In the genomic region with DNA sequence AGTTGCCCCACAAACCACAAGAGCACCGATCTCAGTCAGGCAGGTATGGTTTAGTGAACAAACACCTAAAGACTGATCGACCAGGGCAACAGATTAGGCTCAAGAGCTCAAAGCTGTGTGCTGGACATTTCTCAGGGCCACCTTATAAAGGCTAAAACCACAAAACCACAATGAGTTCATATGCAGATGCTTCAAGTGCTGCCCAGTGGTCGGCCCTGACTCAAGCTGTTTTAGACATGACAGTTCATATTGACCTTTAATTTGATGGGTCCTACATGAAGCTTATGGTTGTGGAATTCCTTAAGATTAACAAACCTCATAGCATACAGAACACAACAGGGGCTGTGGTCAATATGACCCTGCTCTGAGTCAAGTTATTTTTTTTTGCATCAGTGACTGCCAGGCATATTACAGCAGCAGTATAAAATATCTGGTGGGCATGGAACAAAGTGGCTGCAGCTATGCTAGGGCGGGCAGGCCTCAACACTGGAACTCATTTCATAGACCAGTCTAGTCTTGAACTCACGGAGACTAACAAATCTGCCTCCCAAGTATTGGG, we compare ENCODE assay signal across 30 mouse cellular contexts.
DNase-seq lines count a peak whose midpoint lies in the region; ATAC-seq and TF ChIP-seq lines count a peak whose summit lies in the region.
"Had no signal": no experiment of that assay in that cellular context is flagged by ENCODE, and none has a peak within 500 bp of the region (broad histone marks: within the 10 kb centered on the region; RNA-seq: fewer than 3 reads in every experiment).

No protein-coding gene starts in this region.

- peak; percentile 23 for DNase-seq in midbrain, embryonic 11.5 days (ENCODE audit: low spot score, missing footprints)
- peak; percentile 27 for DNase-seq in Patski (ENCODE audit: low read depth, low spot score)
- DNase-seq in urinary bladder, postnatal 14 days (ENCODE audit: low spot score) = no peak
- no peak for DNase-seq in lung, postnatal 10 days
- DNase-seq in adrenal gland, adult (ENCODE audit: inconsistent age in 2 of 2, low spot score in 1 of 2) = no peak
- DNase-seq: adrenal gland, adult 8-10 months; adrenal gland, postnatal 25 days; B cell, adult 2 months; cerebellum, adult 11-12 months; cerebellum, adult 8-10 months; cerebellum, postnatal 10 days; cerebellum, postnatal 36 days; embryo, embryonic 11 days; gastrocnemius, postnatal 36 days; heart, postnatal 10 days; heart, postnatal 4 days had no signal

- H3K4me2 ChIP-seq in midbrain, embryonic 11.5 days = no peak overlapping the region
- H3K4me2 ChIP-seq in midbrain, embryonic 16.5 days (ENCODE audit: low read length) = no peak overlapping the region
- H3K4me2 ChIP-seq: embryonic facial prominence, embryonic 13.5 days; forebrain, embryonic 12.5 days; forebrain, embryonic 15.5 days; heart, embryonic 12.5 days; heart, embryonic 15.5 days; hindbrain, embryonic 14.5 days had no signal

- in situ Hi-C loops in Patski (cut with MboI; ENCODE audit: low pct_unique_long_range_greater_than_20kb) = no loop called here

- 88% methylated on average over 5 of the region's 5 CpGs for WGBS in midbrain, embryonic 11.5 days
- 94% methylated on average over 5 of the region's 5 CpGs for WGBS in midbrain, embryonic 16.5 days

- CTCF ChIA-PET in Patski (lab: Charles Lee) = interaction anchor here (0.8 kb wide), 1 partner anchor 10 kb away, joined by 3 read pairs; no protein-coding TSS in a partner anchor

- H3K4me3 ChIP-seq in midbrain, embryonic 11.5 days (ENCODE audit: low read depth, low read length) = no peak overlapping the region
- H3K4me3 ChIP-seq in midbrain, embryonic 16.5 days (ENCODE audit: low read depth, low read length) = no peak overlapping the region
- no peak overlapping the region for H3K4me3 ChIP-seq in C2C12 (ENCODE audit: insufficient read depth, poor library complexity, severe bottlenecking)
- H3K4me3 ChIP-seq: embryonic facial prominence, embryonic 10.5 days; embryonic facial prominence, embryonic 13.5 days; erythroblast, embryonic 14.5 days; forebrain, embryonic 12.5 days; forebrain, embryonic 15.5 days; heart, embryonic 12.5 days; heart, embryonic 15.5 days had no signal

- no peak for TF ChIP-seq CTCF in C2C12 (IDR thresholded peaks at IDR 0.05; ENCODE audit: control insufficient read depth, insufficient read depth, insufficient read length)
- TF ChIP-seq CTCF in Patski (IDR thresholded peaks at IDR 0.05) = no peak

- H3K79me2 ChIP-seq in C2C12 (ENCODE audit: control insufficient read depth, insufficient read depth) = no peaks in the 10 kb centered on the region

- POLR2A ChIA-PET in Patski (lab: Charles Lee) = no interaction called here

- no peaks in the 10 kb centered on the region for H3K9me3 ChIP-seq in midbrain, embryonic 11.5 days (ENCODE audit: control insufficient read depth, low read length)
- H3K9me3 ChIP-seq in midbrain, embryonic 16.5 days (replicated peaks; ENCODE audit: control insufficient read depth, low read length, poor library complexity, severe bottlenecking) = no peaks in the 10 kb centered on the region
- H3K9me3 ChIP-seq: embryonic facial prominence, embryonic 10.5 days; embryonic facial prominence, embryonic 13.5 days; forebrain, embryonic 12.5 days; forebrain, embryonic 15.5 days; heart, embryonic 12.5 days; heart, embryonic 15.5 days had no signal

- no peak overlapping the region for H3ac ChIP-seq in C2C12 (ENCODE audit: control insufficient read depth, insufficient read length, low read depth)

- H3K9ac ChIP-seq in midbrain, embryonic 11.5 days (ENCODE audit: low read length) = no peak overlapping the region
- no peak overlapping the region for H3K9ac ChIP-seq in midbrain, embryonic 16.5 days (ENCODE audit: low read depth, low read length)
- H3K9ac ChIP-seq: embryonic facial prominence, embryonic 13.5 days; forebrain, embryonic 12.5 days; forebrain, embryonic 15.5 days; heart, embryonic 12.5 days; heart, embryonic 15.5 days; hindbrain, embryonic 14.5 days had no signal

- no peak overlapping the region for H3K27ac ChIP-seq in midbrain, embryonic 11.5 days (ENCODE audit: low read depth, low read length)
- H3K27ac ChIP-seq in midbrain, embryonic 16.5 days (ENCODE audit: low read length) = no peak overlapping the region
- H3K27ac ChIP-seq: embryonic facial prominence, embryonic 10.5 days; embryonic facial prominence, embryonic 13.5 days; forebrain, embryonic 12.5 days; forebrain, embryonic 15.5 days; heart, embryonic 15.5 days; hindbrain, embryonic 14.5 days; hindbrain, postnatal 0 days had no signal

- no peaks in the 10 kb centered on the region for H3K36me3 ChIP-seq in midbrain, embryonic 11.5 days (ENCODE audit: control insufficient read depth, insufficient read depth, low read length)
- H3K36me3 ChIP-seq in midbrain, embryonic 16.5 days (ENCODE audit: control insufficient read depth, insufficient read depth, low read length) = no peaks in the 10 kb centered on the region
- H3K36me3 ChIP-seq in C2C12 (ENCODE audit: control insufficient read depth, insufficient read depth) = no peaks in the 10 kb centered on the region
- H3K36me3 ChIP-seq: embryonic facial prominence, embryonic 10.5 days; embryonic facial prominence, embryonic 13.5 days; forebrain, embryonic 12.5 days; forebrain, embryonic 15.5 days; heart, embryonic 12.5 days; heart, embryonic 15.5 days had no signal

- H3K27me3 ChIP-seq in midbrain, embryonic 11.5 days (ENCODE audit: control insufficient read depth, insufficient read depth, low read length) = no peaks in the 10 kb centered on the region
- no peaks in the 10 kb centered on the region for H3K27me3 ChIP-seq in midbrain, embryonic 16.5 days (ENCODE audit: control insufficient read depth, insufficient read depth, low read depth, low read length)
- H3K27me3 ChIP-seq in C2C12 (ENCODE audit: control insufficient read depth, insufficient read depth, insufficient read length) (no peaks in the 10 kb centered on the region), Patski (no peaks in the 10 kb centered on the region)
- H3K27me3 ChIP-seq: embryonic facial prominence, embryonic 13.5 days; forebrain, embryonic 12.5 days; forebrain, embryonic 15.5 days; heart, embryonic 12.5 days; heart, embryonic 15.5 days had no signal

- no peaks in the 10 kb centered on the region for H3K79me3 ChIP-seq in C2C12 (ENCODE audit: low read depth)

- no peaks in the 10 kb centered on the region for H3K4me1 ChIP-seq in midbrain, embryonic 11.5 days (ENCODE audit: control insufficient read depth, insufficient read depth, low read length)
- no peaks in the 10 kb centered on the region for H3K4me1 ChIP-seq in midbrain, embryonic 16.5 days (ENCODE audit: control insufficient read depth, insufficient read depth, low read length)
- H3K4me1 ChIP-seq: embryonic facial prominence, embryonic 10.5 days; embryonic facial prominence, embryonic 13.5 days; forebrain, embryonic 12.5 days; forebrain, embryonic 15.5 days; heart, embryonic 12.5 days; heart, embryonic 15.5 days had no signal

- no peak for ATAC-seq in midbrain, embryonic 11.5 days (ENCODE audit: low FRiP score)
- ATAC-seq in midbrain, embryonic 16.5 days = no peak
- ATAC-seq in Patski = peak; percentile 67
- ATAC-seq: CD4-positive, CD25-positive, alpha-beta regulatory T cell, adult 4 months; forebrain, embryonic 15.5 days; hindbrain, postnatal 0 days; inflammation-experienced regulatory T-cells, adult 6 months; intestine, embryonic 16.5 days had no signal

TF ChIP-seq in C2C12, 6 proteins besides CTCF, POLR2A, EP300 and RAD21:
- TF ChIP-seq MYOD1 (IDR thresholded peaks at IDR 0.05; ENCODE audit: control insufficient read depth, insufficient read length, low read depth) (no peak), CEBPB (IDR thresholded peaks at IDR 0.05; ENCODE audit: low read depth) (peak; percentile 12), FOSL1 (IDR thresholded peaks at IDR 0.05; ENCODE audit: insufficient read depth, low read length, poor library complexity, severe bottlenecking) (peak; percentile 72), USF1 (IDR thresholded peaks at IDR 0.05; ENCODE audit: low read depth) (no peak)

Comparison
In these comparisons a context has a peak if more than half of its experiments do, and no peak if none do; other contexts are left out.
1. DNase-seq: peak in midbrain, embryonic 11.5 days (single experiment) and Patski (single experiment); none in urinary bladder, postnatal 14 days (single experiment), lung, postnatal 10 days (single experiment) and adrenal gland, adult (0 of 2).